Mouse (Mus musculus) frontal cortex, postnatal 36 days (tissue): Measurements from ENCODE around the gene Rfxap.
A peak's percentile ranks its signal among the peaks of the same experiment; 100 is the strongest.
"Not testable (repeated sequence)": the region's sequence is repeated elsewhere in the genome, so short reads cannot be mapped to it uniquely, and the experiment has no call there.

Source experiments
- DNase-seq, 2 experiments: peaks; one replicate each; pipeline ENCODE4 v3.0.0; 2022; ENCODE audit warnings: low spot score in 2 of 2

Gene Rfxap

DNA sequence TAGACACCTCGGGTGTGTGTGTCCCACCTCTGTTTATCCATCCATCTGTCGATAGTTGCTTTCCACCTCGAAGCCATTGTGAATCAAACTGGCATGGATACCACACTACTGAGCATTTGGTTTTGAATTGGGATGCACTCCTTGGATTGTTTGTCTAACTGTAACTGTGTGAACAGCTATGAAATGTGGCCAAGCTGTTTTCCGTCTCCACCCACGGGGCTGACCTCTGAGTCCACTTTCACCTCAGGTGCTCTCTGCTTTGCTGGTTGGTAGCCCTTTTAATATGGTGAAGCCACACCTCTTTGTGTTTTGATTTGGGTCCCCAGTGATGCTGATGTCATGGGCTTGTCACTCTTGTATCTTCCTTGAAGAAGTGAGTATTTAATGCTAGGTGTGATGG is 40.8 kb downstream of the Rfxap start:
- no peak for DNase-seq

GRCm38 (mm10) chr3:54766034-54766433 is 41.6 kb downstream of the Rfxap start:
- DNase-seq: no peak

DNA sequence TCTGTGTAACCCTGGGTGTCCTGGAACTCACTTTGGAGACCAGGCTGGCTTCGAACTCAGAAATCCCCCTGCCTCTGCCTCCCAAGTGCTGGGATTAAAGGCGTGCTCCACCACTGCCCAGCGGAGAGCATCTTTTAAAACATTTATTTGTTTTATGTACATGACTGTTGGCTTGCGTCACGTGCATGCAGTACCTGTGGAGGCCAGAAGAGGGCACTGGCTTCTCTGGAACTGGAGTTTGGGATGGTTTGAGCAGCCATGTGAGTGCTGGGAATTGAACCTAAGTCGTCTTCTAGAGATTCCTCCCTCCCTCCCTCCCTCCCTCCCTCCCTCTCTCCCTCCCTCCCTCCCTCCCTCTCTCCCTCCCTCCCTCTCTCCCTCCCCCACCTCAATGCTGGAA is 42.1 kb downstream of the Rfxap start:
- not testable (repeated sequence) for DNase-seq

- DNase-seq: peak; percentile 12 to 34
These were observed 43.2 kb downstream of the Rfxap start for GRCm38 (mm10) chr3:54764418-54764817.

GRCm38 (mm10) chr3:54761258-54761657 is 46.3 kb downstream of the Rfxap start:
- no peak for DNase-seq

- no peak for DNase-seq
These were observed 47.1 kb downstream of the Rfxap start for GRCm38 (mm10) chr3:54760321-54761115.

DNA sequence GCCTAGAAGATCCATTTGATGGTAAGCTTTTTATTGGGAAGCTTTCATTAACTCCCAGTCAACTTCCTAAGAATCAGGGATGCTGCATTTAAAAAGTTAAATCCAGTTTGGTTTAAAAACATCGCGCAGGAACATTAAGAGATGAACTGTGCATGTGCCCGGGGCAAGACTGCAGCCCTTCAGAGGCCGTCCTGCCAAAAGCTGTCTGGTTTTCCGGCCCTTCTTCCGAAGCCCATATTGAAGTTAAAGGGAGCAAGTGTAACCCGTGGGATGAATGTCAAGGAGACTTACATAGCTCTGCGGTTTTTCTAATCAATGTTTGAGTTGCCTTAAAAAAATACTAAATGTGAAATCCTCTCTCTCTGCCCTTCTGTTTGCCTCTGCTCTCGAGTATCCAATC is 48.4 kb downstream of the Rfxap start:
- DNase-seq: no peak

DNA sequence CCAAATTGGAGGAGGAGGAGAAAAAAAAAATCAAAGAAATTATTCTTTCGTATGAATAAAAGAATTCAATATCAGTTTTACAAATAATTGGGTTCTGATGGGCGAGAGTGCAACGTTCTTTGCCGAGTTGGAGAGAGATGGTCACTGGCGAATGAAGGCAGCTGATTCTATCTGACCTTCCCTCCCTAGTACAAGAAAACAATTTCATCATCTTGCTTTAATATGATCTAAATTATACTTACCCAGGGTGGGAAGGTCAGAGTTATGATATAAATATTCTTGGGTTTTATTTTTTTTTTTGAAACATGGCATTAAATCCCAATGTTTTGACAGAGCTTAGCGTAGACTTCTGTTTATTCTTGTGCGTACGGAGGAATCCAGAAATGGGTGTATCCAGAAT is 50.1 kb downstream of the Rfxap start:
- no peak for DNase-seq

- peak; percentile 55 to 59 for DNase-seq
These were observed 51.5 kb downstream of the Rfxap start for GRCm38 (mm10) chr3:54756058-54756457.

DNA sequence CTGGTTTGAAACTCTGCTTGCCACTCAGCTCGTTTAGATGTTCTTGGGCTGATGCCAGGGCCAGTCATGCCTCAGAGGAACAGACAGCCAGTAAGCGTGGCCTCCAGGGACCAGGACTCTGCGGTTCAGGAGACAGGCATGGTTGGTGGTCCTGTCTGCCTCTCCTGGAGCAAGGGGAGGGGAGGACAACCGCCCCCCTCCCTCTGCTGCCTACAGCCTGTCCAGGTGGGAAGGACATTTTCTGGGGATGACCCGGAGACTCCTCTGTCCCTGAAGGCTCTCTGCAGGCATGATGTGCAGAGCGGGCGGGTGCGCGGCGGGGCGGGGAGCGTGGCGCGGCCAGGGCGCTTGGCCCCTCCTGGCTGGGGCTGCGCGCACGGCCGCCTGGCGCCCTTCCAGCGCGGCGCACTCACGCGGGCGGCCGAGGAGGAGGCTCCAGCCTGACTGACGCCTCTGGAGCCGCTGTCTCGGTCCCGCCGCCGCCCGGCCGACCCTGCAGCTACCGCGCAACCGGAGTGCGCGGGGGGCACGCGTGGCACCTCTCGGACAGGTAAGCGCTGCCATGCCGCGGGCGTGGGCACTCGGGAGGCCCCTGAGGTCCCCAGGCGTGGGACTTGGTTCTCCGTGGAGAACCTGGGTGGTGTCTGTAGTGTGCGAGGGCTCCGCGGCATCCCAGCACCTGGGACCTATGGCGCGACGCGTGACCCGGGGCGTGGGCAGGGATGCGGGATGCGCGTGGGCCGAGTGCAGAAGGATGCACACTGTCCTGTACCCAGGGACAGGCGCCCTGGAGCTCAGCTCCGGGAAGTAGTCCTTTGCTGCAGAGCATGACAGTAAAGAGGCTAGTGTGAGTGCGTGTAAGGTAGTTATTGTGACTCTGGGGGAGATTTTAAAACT is 52.2 kb downstream of the Rfxap start, which contains the start of gene Smad9:
Gene Smad9 (plus strand): TSS at position 438 of the 897 bp plus-strand sequence.
- peak; percentile 54 to 56 for DNase-seq

GRCm38 (mm10) chr3:54753411-54753810 is 54.2 kb downstream of the Rfxap start:
- no peak for DNase-seq
